Mouse (Mus musculus): ENCODE measurements at regions not wholly inside any gene's neighbourhood (a gene's known extent, or its start where the extent isn't known, plus 50 kb on each side); places are given as distances from the start of the nearest gene placed in this dataset.
A peak's percentile ranks its signal among the peaks of the same experiment; 100 is the strongest.
"Not testable (repeated sequence)": the region's sequence is repeated elsewhere in the genome, so short reads cannot be mapped to it uniquely, and the experiment has no call there.

DNA sequence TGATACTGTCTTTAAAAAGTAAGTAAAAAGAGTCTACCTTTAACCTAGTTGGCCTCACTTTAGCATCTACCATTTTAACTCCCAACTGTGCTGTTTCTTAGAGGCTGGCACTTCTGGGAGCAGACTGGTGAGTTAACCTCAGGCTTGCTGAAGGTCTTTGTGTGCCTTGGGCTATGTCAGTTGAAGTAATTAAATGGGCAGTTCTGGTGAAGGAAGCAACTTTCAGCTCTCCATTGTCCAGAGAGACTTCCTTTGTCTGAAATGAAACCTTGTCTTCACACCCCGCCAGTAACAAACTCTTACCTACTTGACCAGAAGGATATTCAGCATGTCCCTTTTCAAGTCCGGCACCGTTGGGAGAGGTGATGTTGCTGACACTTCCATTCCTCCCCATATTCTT, 55.5 kb downstream of the Zfp281 start:
- no peak for DNase-seq

DNA sequence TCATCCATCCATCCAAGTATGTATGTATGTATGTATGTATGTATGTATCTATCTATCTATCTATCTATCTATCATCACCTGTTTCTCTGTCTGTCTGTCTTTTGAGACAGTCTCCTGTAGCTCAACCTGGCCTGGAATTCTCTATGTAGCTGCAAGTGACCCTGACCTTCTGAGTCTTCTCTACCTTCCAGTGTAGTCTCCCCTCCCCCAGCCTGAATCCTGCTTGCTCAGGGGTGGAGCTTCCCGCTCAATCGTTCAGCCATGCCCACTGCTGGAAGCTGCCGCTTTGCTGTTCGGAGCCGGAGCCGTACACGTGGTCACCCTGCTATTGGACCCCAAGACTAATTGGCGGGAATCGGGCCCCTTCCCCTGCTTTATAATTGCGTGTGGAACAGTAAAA, 57.6 kb downstream of the Zfp281 start:
- not testable (repeated sequence) for DNase-seq

DNA sequence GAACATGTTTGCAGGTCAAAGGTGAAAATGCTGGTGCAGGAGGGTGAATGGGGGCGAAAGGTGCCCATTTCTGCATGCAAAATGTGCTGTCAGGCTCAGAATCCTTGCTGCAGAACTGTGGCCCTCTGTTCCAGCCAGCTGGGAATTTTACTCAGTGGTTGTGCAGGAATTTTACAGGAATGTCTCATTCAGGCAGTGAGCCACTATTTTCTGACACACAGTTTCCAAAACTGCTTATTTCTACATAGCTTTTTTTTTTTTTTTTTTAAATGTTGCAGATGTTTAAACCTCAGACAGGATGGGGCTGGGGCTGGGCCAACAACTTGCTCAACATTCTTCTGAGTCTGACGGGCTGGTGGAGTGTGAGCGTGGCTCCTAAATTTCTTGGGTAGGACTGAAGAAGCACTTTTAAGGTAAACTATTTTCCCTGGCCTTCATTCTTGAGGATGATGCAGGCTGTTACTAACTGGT, 58.4 kb downstream of the Zfp281 start:
- peak; percentile 42 for DNase-seq

DNA sequence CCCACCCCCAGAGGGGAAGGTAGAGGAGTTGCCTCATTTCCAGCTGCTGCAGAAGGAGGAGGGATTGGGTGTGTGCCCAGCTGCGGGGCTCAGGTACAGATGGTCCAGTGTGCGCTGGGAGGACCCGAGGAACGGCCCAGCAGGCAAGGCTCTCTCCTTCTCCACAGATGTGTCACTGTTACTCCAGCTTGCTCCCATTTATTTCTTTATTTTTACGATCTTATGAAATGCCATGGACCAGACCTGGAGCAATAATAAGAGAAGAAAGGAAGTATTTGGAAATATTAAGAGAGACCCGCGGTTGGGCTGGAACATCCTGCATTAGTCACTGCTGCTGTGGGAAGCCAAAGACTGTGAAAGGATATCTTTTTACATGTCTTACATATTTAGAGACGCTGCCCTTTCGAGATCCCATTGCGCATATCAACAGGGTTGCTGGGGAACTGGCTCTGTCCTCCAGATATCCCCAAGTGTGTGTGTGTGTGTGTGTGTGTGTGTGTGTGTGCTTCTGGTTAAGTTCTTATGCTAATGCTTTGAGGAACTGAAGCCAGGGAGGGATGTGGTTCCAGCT, 58.9 kb downstream of the Zfp281 start:
- no peak for DNase-seq

- no peak for DNase-seq
These were observed 59.8 kb downstream of the Zfp281 start for GRCm38 (mm10) chr1:136684481-136684880.

DNA sequence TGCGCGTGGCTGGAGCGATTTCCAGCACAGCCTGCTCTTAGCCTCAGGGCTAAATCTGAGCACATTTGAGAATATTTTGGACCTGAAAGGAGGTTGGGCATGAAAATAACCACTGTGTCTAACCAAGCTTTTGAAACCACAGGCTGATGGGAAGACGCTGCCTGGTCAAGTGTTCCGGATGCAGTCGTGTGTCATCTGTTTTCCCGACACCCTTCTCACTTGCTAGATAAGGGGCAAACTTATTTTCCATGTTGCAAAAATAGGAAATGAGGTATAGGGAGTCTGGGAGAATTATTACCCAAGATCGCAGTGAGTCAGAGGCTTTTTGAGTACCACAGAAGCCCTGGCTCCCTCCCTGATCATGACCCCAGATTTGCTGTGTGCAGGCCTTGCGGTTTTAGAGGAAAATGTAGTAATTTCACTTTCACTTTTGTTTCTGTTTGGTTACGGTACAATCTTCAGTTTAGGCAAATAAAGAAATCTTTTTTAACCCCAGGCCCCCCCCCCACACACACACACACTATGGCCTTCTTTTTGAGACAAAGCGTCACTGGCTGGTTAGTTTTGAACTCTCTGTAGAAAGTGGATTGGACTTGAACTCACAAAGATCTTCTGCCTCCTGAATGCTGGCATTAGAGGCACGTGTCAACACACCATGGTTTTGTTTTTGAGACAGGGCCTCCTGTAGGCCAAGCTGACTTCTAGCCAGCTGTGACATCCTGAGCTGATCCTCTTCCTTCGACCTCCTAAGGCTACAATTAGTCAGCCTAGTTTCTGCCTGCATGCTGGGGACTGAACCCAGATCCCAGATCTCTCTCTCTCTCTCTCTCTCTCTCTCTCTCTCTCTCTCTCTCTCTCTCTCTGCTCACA, 60.7 kb downstream of the Zfp281 start:
- DNase-seq, result peak; percentile 25

DNA sequence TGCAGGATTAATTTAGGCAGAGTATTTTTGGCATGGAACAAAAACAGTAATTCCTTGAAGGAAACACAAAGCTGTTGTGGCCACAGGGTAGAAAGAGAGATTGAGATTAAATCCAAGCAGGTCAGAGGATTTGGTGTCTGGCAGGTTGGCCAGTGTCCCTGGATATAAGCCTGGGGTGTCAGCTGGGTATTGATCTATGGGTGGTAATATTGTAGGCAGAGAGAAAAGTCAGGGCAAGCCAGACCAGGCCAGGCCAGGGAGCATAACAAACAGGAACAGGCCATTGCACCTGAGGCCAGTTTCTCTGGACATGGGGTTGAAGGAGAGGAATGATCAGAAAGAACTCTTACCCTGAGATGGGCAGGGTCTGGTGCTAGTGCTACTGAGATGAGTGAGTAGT, 61.8 kb downstream of the Zfp281 start:
- no peak for DNase-seq

DNA sequence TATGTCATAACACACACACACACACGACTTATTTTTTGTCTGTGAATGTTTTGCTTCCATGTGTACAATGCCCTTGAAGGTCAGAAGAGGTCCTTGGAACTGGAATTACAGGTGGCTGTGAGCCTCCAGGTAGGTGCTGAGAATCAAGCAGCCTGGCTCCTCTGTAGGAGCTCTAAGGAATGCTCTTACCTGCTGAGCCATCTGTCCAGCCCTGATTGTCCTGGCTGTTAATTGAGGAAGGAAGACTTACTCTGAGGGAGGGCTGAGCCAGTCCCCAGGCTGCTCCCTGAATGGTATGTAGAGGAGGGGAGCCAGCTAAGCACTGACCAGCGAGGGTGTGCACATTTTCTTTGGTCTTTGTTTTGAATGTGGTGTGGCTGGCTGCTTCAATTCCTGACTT, 65.4 kb downstream of the Zfp281 start:
- no peak for DNase-seq

GRCm38 (mm10) chr1:136693421-136693820, 68.7 kb downstream of the Zfp281 start:
- DNase-seq, result no peak

GRCm38 (mm10) chr1:136694983-136695382, 70.3 kb downstream of the Zfp281 start:
- no peak for DNase-seq

DNA sequence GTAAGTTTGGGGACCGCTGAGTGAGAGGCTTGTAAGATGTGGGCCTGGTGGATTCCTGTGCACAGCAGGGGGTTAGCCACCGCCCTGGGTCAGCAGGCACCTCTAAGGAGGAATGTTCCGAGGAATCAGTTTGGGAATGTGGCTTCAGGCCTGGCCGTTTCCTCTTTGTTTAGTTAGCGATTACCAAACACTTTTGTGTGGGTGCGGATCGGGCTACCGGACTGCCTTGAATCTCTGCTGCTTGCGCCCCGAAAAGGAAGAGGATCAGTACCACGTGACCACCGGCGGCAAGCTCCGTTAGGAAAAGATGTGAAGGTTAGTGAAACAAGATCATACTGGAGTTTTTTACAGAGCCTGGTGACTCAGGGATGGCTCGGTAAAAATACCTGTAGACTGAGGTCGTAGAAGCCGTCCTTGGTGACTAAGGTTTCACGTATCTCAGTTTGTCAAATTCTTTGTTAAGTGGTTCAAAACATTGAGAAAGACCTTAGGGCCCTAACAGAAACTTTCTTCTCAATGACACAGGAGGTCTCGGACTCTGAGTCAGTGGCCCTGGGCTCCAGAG, 71.5 kb downstream of the Zfp281 start:
- no peak for DNase-seq

DNA sequence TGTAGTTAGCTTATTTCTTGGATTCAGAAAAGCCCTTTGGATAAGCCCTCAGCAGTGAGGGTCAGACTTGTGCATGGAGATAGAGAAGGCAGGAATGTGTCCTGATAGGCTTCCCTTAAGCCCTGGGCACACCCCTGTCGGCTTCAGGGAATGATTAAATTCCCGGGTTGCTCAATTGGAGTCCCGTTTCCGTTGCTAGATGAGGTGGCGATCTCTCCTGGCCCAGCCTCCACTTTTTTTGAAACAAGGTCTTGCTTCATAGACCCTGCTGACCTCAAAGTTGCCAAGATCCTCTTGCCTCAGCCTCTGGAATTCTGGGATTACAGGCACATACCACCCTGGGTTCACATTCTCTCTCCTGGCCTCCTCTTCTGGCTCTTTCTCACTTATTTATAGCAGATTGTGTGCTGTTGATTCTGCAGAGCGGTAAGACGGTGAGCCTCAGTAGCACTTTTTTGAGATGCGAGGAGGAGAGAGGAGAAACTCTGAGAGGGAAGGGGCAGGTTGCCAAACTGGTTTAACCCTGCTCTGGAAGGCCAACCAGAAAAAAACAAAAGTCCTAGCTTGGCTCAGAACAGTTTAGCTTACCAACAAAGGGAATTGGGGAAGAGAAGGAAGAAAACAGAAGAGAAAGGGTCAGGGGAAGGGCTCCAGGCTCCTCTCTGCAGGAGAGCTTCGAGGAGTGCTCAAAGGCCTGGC, 73.9 kb downstream of the Zfp281 start:
- no peak for DNase-seq

- no peak for DNase-seq
These were observed 74.4 kb downstream of the Zfp281 start for GRCm38 (mm10) chr1:136699153-136699524.

GRCm38 (mm10) chr1:136699571-136699970, 74.9 kb downstream of the Zfp281 start:
- no peak for DNase-seq

GRCm38 (mm10) chr1:136704139-136704538, 79.4 kb downstream of the Zfp281 start:
- no peak for DNase-seq

DNA sequence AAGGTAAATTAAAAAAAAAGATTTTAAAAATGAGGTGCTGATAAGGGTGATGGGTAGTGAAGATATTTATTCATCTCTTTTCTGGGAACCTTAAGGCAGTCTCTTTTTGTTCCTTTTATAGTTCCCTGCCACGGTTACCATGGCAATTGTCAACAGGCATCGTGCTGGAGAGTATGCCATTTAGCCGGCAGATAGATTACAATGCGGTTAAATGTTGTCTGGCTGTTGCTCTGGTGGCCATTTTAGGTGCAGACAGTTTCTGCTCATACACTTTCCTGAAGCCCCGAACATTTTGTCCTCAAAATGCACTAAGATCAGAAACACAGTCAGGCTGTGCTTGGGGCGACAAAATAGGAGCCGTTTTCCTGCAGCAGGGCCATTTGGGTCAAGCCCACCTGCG, 81.8 kb downstream of the Zfp281 start:
- peak; percentile 58 for DNase-seq

DNA sequence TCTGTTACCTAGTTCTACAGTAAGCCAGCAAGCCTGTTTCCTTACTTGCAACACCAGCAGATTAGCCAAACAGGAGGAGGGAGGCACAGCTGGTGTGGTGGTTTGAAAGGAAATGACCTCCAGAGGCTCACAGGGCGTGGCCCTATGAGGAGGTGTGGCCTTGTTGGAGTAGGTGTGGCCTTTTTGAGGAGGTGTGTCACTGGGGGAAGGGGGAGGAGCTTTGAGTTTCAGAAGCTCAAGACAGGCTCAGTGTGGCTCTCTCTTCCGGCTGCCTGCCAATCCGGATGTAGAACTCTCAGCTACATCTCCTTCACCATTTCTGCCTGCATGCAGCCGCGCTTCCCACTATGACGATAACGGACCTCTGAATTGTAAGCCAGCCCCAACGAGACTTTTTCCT, 82.7 kb downstream of the Zfp281 start:
- DNase-seq, result peak; percentile 46

DNA sequence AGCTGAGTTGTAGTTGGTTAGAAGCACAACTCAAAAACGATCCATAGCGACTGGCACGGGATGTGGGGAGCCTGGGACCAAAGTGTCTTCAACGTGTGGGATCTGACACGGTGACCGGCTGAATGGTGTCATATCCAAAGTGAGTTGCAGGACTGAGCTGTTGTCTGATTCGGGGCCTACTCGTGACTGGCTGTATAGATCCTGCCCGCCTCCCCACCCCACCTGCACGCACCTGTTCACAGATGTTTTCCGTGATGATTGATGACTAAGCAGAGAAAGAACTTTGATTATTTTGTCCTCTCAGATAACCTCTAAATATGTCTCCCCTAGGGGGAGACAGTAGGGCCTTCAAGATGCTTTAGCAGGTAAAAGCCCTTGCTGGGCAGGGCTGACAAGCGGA, 83.2 kb downstream of the Zfp281 start:
- no peak for DNase-seq

DNA sequence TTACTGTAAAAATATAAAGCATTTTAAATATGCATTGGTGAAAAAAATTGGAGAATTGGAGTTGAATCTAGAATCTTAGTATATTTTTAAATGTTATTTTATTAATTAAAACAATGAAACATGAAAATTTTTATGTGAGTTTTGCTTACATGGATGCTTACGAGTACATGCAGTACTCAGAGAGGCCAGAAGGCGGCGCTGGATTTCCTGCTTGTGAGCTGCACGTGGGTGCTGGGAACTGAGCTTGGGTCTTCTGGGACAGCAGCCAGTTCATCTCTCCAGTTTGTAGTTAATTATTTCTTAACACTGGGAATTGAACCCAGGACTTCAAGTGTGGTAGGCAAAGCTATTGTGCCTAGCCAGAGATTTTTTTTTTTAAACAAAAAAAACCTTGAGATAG, 85.5 kb downstream of the Zfp281 start:
- no peak for DNase-seq

DNA sequence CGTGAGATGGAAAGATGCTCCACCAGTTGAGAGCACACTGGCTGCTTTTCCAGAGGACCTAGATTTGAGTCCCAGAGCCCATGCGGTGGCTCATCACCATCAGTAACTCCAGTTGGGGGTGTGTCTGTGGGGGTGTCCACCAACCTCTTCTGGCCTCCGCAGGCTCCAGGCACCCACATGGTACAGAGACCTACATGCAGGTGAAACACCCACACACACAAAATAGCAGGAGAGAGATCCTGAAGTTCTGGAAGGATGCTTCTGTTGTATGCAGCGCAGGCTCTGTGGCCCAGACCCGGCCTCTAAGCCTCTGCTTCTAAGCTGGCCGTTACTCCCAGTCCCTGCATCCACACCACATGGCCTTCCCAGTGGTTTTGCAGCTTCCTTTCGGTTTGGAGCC, 86.5 kb downstream of the Zfp281 start:
- DNase-seq, result no peak

DNA sequence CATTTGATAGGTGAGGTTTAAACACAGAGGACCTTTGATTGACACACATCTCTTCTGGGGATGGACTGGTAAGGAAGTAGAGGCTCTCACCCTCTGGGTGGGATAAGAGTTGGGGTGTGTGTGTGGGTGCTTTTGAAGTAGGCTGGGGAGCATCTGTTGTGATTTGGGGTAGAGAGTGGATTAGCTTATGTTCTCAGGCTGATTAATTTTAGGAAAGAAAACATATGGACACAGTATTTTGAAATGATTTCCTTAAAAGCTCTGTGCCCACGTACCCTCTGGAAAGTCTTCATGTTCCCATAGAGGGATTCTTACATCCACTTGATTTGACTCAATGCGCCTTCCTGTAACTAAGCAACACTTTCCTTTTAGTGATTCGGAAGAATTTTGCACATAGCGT, 89.4 kb downstream of the Zfp281 start:
- DNase-seq, result peak; percentile 83

- no peak for DNase-seq
These were observed 90.3 kb downstream of the Zfp281 start for GRCm38 (mm10) chr1:136714987-136715386.

DNA sequence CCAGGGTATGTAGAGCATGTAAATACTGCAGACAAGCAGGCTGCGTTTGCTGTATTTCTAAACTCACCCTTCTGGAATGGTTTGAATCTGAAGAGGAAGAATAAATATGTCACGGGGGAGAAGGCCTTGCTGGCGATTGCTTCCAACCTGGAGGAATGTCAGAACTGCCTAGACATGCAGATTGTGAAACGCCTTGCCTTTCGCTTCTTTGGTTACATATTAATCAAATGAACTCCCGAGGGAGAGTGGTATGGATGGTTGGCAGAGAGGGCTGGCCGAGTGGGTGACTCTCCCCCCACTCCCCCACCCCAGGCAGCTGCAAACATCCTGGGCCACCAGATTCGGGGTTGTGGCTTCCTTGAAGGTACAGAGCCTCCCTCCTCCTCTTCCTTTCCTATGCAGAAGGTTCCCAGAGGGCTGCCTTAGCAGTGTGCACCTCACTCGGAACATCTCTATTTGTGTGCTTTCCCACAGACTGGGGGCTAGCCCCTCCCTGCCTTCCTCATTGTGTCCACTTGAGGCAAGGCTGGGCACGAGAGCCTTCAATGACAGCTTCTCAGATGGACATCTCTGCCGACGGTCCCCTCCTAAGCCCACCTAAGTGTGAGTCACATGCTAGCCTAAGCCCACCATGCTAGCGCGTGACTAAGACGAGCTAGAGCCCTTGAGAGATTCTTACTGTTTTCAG, 93.3 kb downstream of the Zfp281 start:
- DNase-seq, result no peak
